Mouse (Mus musculus) ES-E14 (cell line): ENCODE measurements around the gene Mafb.

Source experiments
- CHD2 ChIP-seq: IDR thresholded peaks from 2 replicates; pipeline ENCODE4 v1.6.1; 2014; ENCODE audit warnings: mild to moderate bottlenecking, low read depth, low read length, inconsistent platforms
- HCFC1 ChIP-seq: IDR thresholded peaks from 2 replicates; pipeline ENCODE4 v1.6.1; 2012; ENCODE audit warnings: low read length, inconsistent platforms, borderline replicate concordance; ENCODE audit not compliant: insufficient read depth
- ZC3H11A ChIP-seq: IDR thresholded peaks from 2 replicates; pipeline ENCODE4 v1.6.1; 2012; ENCODE audit warnings: low read depth, mild to moderate bottlenecking, inconsistent platforms, low read length, borderline replicate concordance
- ZNF384 ChIP-seq: IDR thresholded peaks from 2 replicates; pipeline ENCODE4 v1.6.1; 2012; ENCODE audit warnings: low read depth, low read length, inconsistent platforms

DNA sequence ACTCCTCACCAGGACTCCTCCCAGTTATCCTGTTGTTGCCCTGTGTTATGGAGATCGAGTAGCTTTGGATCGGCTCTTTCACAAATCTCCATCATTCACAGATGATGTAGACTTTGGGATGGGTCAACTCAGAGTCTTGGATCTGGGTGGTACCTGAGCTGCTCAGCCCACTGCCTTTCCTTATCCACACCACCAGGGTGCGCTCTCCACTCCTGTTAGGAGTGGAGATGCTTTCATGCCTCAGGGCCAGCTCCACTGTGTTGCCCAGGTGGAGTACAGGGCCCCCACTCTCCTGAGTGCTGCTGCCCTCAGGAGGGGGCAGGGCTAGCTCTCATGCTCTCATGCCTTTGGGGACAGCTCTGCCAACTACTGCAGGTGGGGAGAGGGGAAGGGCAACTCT is 40.9 kb upstream of the Mafb start:
- no peak for TF ChIP-seq HCFC1
- no peak for TF ChIP-seq ZC3H11A
- no peak for TF ChIP-seq ZNF384
- no peak for TF ChIP-seq CHD2
